Mouse (Mus musculus): ENCODE data around the gene Stt3b.

Stt3b gene

DNA sequence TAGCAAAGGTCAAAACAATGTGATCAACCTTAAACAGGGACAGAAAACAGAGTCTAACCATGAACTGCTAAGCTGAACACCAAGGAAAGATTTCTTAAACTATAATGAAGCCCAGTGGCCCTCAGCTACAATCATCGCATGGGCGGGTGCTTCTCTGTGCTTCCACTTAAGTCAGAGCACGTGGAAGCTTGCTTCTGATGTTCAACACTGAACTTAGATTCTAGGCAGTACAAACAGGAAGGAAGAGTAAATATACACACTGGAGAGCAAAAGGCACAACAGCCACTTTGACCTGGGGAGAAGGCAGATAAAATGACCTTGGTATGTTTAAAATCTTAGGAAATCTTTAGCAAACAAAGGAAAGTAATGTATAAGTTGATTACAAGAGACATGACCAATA, 38.7 kb downstream of the Stt3b start:
- no peak for DNase-seq (ENCODE audit: low spot score)

DNA sequence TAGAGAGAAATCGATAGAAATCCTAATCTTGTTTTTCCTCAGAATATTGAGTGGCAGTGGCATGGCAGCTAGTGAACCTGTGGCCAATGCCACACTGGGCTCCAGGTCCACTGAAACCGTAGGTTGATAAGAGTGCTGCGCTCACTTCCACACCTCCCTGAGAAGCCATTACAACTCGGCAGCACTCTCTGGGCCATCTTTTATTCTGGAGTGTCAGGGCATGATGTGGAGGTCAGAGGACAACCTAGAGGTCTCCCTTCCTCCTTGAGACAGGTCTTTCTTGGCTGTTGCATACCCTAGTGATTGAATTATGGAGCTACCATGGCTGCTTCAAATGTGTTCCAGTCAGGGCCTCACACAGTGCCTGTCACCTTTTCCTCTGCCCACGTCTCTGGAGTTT, 48.3 kb downstream of the Stt3b start:
- DNase-seq (ENCODE audit: low spot score), result no peak

DNA sequence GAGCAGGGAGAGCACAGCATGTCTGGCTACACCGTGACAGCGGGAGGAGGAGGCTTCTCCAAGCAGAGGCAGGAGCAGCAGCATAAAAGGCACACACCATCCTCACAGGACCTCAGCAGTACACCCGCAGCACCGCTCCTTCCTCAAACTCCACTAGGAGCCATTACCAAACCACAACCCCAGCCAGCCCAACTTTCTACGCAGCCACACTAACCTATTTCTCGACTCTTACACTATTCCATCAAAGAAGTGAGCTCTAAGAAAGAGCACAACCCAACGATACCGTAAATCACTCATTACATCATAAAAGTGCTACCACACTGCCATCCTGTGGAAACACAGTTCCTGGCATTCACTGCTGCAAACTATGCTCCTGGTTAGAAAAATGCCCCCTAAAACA, 48.8 kb downstream of the Stt3b start:
- peak; percentile 34 for DNase-seq (ENCODE audit: low spot score)

DNA sequence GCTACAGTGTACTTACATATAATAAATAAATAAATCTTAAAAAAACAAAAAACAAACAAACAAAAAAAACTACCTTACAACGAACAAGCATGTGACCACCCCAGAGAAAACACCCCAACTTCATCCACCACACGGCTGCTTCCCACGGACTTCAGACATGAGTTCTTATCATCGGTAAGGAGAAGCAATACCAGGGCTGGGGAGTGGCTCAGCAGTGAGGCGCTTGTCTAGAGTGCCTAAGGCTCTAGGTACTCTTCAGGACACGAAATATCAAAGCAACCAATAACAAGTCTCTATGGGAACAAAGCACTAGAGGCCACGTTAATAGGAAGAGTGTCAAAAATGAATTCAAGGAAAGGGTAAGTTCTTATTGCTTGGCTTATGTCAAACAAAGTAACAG, 49.8 kb downstream of the Stt3b start:
- DNase-seq (ENCODE audit: low spot score), result no peak

DNA sequence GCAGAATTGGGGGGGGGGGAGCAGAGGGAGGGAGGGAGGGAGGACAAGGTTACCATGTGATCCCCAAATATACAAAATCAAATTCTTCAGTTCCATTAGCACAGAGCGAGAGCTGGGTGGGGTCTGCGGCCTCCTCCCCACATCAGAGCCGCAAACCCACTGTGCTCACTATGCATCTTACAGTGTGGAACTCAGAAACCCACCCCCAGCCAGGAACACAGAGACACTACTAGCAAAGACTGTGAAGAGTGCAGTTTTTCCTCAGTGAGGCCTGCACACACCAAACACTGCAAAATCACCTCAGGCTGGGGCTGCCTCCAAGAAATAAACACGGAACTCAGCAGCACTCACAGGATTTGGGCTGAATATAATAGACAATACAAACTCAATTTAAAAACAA, 50.4 kb downstream of the Stt3b start:
- no peak for DNase-seq (ENCODE audit: low spot score)

DNA sequence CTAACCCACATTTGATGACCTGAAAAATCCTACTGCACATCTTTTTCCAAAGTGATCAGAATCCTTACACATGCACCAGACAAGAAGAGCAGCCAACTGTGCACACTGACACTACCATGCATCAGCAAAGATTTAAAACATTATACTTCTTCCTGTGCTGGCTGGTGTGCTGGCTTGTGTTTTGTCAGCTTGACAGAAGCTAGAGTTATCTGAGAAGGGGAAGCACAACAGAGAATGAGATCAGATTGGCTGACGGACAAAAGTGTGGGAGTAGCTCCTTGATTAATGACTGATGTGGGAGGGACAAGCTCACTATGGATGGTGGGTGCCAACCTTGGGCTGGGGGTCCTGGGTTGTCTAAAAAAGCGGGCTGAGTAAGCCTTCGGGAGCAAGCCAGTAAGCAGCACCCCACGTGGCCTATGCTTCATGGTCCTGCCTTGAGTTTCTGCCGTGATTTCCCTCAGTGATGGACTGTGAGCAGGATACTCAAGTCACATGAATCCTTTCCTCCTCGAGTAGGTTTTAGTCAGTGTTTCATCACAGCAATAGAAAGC, 52.4 kb downstream of the Stt3b start:
- DNase-seq (ENCODE audit: low spot score), result no peak

DNA sequence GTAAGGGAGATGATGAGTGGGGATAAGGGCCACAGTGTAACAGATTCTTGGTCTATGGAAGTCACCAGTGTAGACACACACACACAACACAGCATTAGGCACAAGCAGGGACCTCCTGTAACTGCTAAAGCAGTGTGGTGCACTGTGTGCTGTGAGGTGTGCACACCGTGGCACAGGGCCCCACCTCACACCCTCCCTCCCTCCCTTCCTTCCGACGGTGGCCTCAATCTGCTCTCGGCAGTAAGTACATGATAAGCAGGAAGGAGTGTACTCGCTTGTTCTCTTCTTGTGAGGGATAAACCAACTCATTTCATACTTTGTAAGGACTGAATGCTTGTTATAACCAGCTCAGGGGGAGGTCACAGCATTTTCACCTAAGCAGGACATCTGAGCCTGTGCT, 61.1 kb downstream of the Stt3b start:
- no peak for DNase-seq (ENCODE audit: low spot score)

DNA sequence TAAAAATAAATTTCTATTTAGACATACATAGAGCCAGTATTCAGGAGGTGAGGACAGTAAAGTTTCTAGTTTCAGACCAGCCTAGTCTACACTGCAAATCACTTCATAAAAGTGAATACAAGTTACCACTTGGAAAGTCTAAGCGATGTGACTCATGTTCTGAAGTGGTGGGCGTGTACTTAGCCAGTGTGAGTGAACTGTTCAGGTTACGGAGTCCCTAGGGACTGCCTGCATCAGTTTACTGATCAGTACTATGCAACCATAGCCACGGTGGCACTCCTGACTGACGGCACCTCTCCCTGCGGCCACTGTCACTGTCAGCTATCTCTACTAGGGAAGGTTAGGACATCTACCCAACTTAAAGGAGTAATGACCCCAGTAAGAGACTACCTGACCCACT, 65.1 kb downstream of the Stt3b start:
- no peak for DNase-seq (ENCODE audit: low spot score)

DNA sequence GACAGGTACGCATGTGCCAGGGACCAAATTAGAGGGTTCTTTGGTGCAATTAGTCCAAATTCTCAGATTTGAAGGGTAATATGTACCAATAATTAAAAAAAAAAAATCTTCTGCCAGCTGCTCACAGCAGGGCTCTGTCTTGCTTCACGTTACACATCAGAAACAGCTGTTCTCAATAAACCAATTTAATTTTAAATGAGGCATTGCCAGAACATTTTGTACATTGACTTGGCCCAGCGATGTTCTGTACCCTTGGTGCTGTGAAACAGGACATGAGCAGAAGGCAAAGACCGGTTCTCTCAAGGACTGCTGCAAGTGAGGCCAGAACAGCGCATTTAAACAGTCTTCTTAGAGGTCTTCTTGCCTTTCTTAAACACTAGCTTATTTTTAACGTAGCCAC, 66.6 kb downstream of the Stt3b start:
- DNase-seq (ENCODE audit: low spot score), result no peak

DNA sequence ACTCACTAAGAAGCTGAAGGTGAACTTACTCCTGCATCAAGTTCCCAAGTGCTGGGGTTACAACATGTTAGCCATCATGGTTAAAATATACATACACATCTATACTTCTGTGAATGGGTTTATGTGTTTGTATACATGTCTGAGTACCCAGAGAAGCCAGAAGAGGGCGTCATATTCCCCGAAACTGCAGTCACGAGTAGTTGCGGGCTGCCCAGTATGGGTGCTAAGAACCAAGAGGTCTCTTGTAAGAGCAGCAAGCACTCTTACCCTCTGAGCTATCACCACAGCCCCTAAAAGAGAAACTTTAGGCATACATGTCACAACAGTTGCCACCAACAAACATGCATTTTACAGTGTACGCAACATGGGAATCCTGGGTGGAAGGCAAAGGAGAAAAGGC, 70.4 kb downstream of the Stt3b start:
- DNase-seq (ENCODE audit: low spot score), result no peak

DNA sequence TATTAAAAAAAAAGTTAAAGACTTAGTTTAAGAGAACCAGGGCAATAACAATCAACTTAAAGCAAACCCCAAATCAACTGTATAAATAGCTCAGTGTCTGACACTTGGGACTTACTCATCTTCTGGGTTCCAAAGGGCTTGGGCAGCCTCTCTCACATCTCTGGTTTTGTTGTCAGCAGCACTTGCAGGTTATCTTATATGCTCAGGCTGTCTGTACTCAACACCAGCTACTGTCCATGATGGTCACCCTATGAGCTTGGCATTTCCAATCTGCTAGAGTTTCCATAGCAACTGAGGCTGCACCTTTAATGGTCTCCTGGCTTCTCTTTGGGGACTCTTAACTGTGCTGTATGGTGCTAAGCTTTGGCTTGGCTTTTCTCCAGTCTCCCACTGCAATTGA, 72.3 kb downstream of the Stt3b start:
- no peak for DNase-seq (ENCODE audit: low spot score)

DNA sequence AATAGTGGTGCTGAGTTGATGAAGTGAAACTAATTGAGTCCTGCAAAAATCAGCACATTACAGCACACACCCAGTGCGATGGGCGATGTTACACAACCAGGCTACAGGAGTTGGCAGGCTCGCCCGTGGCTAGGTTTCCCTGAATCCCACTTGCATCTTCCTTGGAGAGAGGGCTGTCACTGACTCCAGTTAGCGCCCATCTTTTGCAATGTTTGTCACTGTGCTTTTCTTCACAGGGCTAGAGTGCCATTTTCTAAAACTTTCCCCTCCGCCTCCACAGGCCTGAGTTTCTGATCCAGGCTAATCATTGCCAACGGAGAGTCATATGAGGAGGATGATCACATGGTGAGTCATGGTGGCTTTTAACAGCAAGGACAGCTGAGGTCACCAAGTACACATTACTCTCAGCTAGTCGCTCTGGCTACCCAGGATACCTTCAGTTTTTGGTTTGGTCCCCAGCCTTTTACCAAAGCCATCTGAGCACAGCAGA, 73.8 kb downstream of the Stt3b start:
- DNase-seq (ENCODE audit: low spot score), result no peak

DNA sequence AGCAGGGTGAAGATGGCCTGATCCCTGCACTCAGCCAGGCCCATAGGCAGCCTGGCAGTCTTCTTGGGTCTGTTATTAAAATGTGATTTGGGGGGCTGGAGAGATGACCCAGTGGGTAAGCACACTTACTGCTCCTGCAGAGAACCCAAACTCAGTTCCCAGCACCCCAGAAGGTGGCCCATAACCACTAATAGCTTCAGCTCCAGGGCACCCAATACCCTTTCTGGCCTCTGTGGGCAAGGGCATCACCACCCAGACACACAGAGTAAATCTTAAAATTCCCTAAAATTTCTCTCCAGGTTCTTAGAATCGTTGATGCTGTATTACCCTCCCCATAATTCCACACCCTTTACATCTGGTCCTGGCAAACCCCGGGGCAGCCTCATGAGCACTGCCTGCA, 75.7 kb downstream of the Stt3b start:
- DNase-seq (ENCODE audit: low spot score), result no peak

DNA sequence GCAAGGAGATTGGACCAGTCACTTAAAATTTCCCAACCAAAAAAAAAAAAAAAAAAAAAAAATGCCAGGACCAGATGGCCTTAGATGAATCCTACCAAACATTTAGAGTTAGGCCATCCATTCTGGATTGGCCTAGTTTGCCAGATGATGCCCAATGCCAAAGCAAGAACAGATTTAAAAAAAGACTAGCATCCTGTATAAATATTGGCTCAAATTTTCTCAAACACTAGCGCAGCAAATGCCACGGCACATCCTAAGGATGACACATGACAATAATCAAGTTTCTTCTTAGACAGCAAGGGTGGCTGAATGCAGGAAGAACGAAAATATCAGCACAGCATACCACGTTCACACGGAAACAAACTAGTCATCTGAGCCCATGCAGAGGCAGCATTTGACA, 76.5 kb downstream of the Stt3b start:
- DNase-seq (ENCODE audit: low spot score), result no peak

DNA sequence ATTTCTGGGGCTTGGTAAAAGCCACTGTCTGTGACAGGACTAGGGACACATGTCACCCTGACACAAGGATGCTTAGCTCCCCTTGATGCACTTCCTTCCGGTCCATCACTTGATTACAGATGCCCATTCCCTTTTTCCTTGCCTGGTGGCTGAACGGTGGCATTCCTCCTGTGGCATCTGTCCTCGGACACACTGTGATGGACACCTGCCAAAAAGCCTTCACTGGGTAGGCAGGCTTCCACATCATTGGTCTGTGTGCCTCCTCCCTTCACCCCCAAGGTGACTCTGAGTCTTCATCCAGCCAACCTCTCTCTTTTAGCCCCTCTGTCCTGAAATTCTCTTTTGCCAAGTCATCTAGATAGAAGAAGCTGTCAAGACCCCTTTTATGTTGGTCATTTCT, 78.7 kb downstream of the Stt3b start:
- no peak for DNase-seq (ENCODE audit: low spot score)

DNA sequence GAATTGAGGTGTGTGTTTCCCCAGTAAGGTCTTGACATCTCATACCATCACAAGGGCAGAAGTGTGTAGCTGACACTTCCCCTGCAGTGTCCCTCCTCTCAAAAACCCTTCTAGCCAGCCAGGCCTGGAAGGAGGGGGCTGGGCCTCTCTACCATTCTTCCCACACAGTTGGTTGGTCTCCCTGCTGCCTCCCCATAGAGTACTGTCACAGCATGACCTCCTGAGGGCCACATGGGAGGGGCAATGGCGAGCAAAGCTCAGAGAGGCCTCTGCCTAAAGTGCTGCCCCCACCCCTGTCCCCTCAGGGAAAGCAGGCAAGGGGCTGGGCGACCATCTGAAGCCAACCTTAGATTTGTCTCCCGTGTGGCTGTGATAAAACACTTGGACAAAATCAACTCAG, 80.1 kb downstream of the Stt3b start:
- no peak for DNase-seq (ENCODE audit: low spot score)

DNA sequence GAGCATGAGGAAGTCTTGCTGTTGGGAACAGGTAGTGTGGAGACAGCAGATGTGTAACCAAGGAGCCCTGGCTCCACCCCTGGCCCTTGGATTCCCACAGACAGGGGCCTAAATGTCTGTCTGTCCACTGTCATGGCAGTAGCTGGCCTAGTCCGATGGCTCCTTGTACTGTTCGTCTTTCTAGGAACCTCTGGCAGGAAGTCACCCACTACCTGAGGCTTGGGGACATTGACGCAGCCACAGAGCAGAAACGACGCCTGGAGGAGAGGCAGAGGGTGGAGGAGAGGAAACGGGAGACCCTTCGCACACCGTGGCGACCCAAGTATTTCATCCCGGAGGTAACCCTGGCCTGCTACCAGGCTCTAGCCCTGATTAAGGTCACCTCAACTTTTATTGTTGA, 80.5 kb downstream of the Stt3b start:
- DNase-seq (ENCODE audit: low spot score), result no peak

DNA sequence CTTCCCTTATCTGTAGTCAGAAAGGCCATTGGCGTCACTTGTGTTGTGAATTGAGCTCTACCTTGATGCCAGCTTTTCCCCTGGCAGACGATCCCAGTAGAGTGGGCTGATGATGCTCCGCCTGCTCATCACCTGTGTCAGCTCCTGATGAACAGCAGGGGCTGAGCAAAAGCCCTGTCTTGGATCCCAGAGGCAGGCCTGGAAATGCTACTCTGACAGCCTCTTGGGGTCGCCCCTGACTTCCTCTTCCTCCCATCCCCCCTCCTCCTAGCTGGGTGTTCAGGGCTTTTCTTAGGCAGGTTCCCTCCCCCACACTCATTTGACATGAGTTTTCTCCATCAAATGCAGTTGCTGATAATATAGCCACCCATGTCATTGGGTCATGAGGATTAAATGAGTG, 81.1 kb downstream of the Stt3b start:
- no peak for DNase-seq (ENCODE audit: low spot score)

DNA sequence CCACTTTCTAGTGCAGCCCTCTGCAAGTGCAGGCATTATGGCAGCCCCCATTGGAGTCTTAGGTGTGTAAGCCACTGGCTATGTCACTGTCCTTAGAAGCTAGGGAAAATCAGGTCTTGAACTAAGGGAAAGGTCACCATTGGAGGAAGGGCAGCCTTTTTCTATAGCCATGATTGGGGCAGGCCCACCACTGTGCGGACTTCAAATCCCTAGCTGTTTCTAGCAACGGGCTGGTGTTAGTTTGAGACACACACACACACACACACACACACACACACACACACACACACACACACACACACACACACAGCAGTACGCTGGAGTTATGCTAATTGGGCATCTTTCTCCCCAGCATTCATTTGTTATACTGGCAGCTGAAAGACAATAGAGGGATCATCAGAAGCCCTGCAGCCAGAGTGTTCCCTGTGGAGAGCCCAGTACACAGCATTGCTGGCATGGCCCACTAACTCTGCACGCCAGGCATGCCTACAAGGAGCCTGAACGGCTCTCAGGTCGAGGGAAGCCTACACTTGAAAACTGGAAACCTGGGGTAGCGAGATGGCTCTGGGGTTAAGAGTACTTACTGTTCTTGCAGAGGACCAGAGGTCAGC, 85.4 kb downstream of the Stt3b start:
- no peak for DNase-seq (ENCODE audit: low spot score)

DNA sequence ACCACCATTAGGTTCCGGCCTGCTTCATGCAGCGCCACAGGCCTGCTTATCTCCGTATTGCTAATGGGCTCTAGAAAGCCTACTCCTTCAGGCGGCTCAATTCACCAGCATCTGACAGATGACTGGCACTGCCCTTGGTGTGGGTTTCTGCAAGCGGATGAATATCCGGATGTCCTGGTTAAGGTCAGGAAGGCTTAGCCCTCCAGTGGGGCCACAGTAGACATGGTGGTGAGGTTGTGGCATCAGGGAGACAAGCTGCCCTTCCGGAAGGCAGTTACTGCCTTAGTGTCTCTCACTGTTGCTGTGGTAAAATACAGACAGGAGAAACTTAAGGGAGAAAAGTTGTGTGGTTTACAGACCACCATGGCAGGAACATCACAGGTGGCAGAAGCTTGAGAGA, 89.0 kb downstream of the Stt3b start:
- no peak for DNase-seq (ENCODE audit: low spot score)

DNA sequence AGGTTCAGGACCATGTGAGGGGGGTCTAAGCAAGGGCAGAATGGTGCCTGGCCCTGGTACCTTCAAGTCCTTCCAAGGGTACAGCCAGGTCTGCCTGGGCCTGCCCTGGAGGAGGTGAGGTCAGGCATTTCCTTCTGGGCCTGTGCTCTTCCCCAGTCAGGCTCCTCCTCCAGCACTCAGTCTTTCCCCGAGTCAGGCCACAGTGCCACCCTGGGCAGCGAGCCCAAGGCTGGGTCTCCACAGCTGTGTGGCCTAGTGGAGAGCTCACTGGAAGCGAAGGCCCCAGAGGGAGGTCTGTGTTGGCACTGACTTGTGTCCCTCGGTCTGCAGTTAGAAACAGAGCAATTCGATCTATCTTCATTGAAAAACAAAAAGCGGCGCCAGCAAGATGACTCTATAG, 89.8 kb downstream of the Stt3b start:
- DNase-seq (ENCODE audit: low spot score), result no peak

DNA sequence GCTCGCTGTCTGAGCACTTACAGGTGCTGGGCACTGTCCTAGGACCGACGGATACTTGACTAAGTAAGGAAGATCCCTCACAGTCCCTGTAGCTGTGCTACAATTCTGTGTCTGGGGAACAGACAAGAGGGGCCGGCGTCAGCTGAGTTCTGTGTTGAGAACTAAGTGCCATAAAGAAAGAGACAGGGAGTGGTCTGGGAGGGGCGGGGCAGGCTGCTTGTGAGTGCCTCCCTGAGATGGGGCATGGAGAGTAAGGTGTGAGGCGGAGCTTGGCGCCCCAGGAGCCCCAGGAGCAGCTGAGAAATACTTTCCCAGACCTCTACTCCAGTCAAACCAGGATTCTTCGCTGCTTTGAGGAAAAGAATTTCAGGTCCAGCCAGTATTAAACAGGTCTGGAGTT, 92.2 kb downstream of the Stt3b start:
- peak; percentile 25 for DNase-seq (ENCODE audit: low spot score)

DNA sequence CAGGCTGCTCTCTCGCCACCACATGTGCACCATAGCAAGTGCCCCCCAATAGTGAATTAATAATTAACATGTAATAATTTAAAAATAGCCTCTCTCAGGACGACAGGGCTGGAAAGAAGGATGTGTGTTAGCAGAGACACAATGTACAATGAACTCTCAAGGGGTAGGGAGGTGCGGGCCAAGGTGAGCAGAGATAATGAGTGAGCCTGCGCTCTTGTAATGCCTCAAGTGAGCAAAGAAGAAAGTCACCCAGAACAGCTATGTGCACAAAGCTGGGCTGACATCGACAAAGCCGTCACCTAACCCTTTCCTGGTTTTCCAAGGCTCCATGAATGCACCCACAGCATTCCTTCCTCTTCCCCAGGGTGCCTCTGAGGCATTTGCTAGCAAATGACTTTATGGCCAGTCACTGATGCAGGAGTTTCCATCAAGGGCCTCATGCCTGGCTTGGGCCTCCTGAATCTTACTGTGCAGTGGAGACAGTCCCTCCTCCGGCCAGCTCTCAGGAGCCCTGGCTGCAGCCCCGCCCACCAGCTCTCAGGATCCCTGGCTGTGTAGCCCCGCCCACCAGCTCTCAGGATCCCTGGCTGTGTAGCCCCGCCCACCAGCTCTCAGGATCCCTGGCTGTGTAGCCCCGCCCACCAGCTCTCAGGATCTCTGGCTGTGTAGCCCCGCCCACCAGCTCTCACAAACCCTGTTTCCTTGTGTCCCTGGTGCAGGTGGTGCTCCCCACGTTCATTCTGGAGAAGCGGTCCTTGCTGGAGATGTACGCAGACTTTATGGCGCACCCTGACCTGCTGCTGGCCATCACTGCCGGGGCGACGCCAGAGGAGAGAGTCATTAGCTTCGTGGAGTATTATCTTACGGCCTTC, 94.2 kb downstream of the Stt3b start:
- peak; percentile 86 for DNase-seq (ENCODE audit: low spot score)

All from embryo, embryonic 10.5 days (tissue).